Mouse (Mus musculus): ENCODE measurements around the gene S100a11.
"Not testable (repeated sequence)": the region's sequence is repeated elsewhere in the genome, so short reads cannot be mapped to it uniquely, and the experiment has no call there.

GRCm38 (mm10) chr3:93494774-93495173 lies 25.5 kb upstream of the S100a11 start:
- TF ChIP-seq USF1 (IDR thresholded peaks at IDR 0.05; ENCODE audit: low read depth, low read length); EP300 (IDR thresholded peaks at IDR 0.05; ENCODE audit: low read depth in 1 of 2, low read length in 2 of 2); ELF1 (IDR thresholded peaks at IDR 0.05; ENCODE audit: low read depth, low read length); ETS1 (IDR thresholded peaks at IDR 0.05; ENCODE audit: low read depth, low read length); RCOR1 (IDR thresholded peaks at IDR 0.05; ENCODE audit: low read depth, low read length); SIN3A (IDR thresholded peaks at IDR 0.05; ENCODE audit: low read length); ZC3H11A (IDR thresholded peaks at IDR 0.05; ENCODE audit: low read depth, low read length); UBTF (IDR thresholded peaks at IDR 0.05; ENCODE audit: borderline replicate concordance, insufficient read depth, low read depth, low read length); SMC3 (IDR thresholded peaks at IDR 0.05; ENCODE audit: low read depth, low read length); POLR2A (IDR thresholded peaks at IDR 0.05; ENCODE audit: control insufficient read depth in 1 of 2, insufficient read depth in 1 of 2, low read depth in 1 of 2, low read length in 2 of 2, poor library complexity in 1 of 2); ZNF384 (IDR thresholded peaks at IDR 0.05; ENCODE audit: low read depth, low read length); TCF12 (IDR thresholded peaks at IDR 0.05; ENCODE audit: low read depth, low read length): not testable (repeated sequence)
- peak in 1 of 3 experiments; percentile 9; a peak in 1 of 6 replicates for TF ChIP-seq CTCF (IDR thresholded peaks at IDR 0.05 in 2 of 3, conservative IDR thresholded peaks at IDR 0.05 in 1 of 3; ENCODE audit: control insufficient read depth in 1 of 3, insufficient read depth in 1 of 3, low read depth in 2 of 3, low read length in 3 of 3, poor library complexity in 1 of 3, severe bottlenecking in 1 of 3)

Measured in MEL (cell line).